Mouse (Mus musculus) CD4-positive, CD25-positive, alpha-beta regulatory T cell, adult 4 months (primary cell): ENCODE data around the gene Pigm. TPM values are rescaled to one million over a fixed set of nuclear protein-coding genes. Genes with fewer than 3 reads are reported as not detected.
A peak's percentile ranks its signal among the peaks of the same experiment; 100 is the strongest.

ENCODE experiments used
- ATAC-seq: one replicate; pipeline ENCODE4 v1.8.0; 2017
- polyA plus RNA-seq, 2 experiments: library from polyadenylated mRNA; unstranded; fragments of 100-300 nt; shearing (Covaris generic); gene quantifications; one replicate each; pipeline ENCODE4 v1.2.1; 2017

Gene Pigm
- 1 to 10 TPM; 3.6 to 6.0 TPM for polyA plus RNA-seq

DNA sequence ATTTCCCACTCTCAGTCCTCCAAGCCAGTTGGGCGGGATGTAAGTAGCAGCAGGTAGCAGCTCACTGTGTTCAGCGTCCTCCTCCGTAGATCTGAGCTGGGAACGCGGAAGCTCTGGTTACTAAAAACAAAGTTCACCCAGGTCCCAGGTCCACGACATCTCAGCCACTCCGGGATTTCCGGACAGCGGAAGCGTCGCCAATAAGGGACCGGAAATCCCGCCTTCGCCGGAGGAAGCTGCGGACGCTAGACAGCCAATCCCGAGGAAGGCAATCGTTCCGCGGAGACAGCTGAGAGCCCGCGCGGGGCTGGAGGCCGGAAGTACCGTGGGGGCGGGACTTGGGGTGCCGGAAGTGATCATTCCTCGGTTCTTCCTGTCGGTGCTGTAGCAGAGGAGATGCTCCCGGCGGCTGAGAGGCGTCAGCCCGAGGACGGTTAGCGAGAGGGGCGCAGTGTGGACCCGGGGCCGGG, at the start of gene Pigm:
Gene Pigm, plus strand, starts transcription at position 349 of the 470 bp plus-strand sequence.
- peak; percentile 93 for ATAC-seq

DNA sequence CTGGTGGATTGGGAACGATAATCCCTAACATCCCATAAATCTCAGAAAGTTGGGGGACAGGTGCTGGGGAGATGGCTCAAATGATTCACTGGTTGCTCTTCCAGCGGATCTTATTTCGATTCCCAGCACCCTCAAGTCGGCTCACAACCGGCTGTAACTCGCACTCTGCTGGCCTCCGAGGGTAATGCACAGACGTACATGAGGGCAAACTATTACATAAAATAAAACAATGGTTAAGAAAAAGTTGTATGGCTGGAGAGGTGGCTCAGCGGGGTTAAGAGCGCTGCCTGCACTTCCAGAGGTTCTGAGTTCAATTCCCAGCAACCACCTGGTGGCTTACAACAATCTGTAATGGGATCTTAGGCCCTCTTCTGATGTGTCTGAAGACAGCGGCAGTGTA, 49.7 kb upstream of the Pigm start:
- ATAC-seq, result no peak

DNA sequence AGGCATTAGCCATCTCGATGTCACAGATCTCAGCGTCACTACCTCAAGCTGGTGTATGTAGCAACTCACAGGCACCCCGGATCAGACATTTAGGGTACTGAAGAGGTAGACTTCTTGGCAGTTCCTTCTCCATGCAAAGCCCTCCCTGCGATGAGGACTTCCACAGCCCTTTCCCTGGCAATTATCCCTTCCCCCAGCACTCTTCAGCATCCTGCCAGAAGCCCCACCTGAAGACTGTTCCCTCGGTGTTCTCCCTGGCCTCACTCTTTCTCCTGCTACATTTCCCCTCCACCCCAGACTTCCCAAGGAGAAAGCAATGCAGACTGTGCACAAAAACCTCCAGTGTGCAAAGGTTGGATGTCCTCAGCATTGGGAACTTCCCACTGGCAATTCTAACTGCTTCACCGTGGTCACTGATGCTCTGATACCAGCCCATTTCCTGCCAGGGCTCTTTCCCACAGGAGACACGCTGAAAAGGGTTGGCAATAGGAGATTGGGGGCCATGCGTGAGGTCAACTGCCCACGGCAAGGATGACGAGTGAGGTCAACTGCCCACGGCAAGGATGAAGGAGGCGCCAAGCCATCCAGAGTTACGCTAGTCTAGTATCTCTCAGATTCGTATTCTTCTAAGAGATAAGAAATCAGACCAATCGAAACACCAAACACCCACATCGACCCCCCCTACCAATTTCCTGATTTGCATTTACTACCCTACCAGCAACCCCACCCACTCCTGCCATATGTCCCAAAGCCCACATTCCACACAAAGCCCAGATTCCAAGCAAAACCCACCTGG, 48.9 kb upstream of the Pigm start:
- no peak for ATAC-seq

DNA sequence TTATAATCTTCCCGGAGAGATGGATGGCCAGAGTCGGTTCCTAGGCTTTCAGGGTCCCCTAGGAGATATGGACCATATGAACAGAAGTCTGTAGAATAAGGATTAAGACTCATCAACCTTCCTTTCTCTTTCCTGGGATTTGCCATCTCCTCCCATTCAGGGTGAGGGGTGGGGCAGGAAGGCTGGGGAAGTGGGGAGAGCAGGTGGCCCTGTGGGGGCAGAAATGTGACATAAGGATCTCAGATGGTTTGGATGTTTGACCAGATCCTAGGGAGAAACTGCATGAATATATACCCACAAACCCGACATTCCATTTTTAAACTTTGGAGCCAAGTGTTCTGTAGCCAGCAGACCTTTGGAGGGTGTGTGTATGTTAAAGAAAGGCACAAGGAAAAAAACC, 48.3 kb upstream of the Pigm start:
- no peak for ATAC-seq

DNA sequence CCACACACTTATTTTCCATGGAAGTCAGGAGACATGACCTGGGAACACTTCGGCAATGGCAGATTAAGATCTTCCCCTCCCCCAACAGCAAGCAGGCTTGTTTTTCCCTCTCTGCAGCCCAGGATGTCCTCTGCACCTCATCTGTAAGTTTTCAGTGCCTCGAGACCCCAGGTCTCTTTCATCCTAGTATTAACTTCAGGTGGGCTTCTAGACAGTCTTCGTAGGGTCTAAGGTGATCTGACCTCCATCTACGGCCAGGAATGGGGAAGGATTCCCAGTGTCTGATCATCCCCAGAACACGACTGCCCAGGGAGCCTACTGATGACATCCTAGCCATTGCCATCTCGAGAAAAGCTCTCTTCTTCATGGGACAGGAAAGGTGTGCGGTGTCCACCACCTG, 47.9 kb upstream of the Pigm start:
- ATAC-seq, result no peak

DNA sequence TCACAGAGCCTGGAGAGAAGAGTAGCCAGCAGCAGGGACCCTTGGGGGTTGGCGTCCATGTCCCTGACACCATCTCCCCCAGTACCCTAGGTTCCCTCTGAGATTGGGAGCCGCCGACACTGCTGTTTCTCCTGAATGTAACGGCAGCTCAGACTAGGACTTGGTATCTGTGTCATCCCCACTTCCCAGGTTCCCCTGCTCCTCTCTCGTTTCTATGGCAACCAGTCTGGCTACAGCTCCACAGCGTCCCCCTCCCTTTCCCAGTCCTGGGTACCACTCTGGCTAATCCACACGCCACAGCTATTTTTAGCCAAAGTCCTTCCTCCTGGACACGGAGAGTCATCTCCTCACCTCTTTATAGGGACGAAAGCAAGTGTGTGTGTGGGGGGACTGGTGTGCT, 47.2 kb upstream of the Pigm start, which contains the start of gene Kcnj9:
Gene Kcnj9, minus strand, starts transcription at position 188 of the 400 bp plus-strand sequence.
- ATAC-seq, result no peak

DNA sequence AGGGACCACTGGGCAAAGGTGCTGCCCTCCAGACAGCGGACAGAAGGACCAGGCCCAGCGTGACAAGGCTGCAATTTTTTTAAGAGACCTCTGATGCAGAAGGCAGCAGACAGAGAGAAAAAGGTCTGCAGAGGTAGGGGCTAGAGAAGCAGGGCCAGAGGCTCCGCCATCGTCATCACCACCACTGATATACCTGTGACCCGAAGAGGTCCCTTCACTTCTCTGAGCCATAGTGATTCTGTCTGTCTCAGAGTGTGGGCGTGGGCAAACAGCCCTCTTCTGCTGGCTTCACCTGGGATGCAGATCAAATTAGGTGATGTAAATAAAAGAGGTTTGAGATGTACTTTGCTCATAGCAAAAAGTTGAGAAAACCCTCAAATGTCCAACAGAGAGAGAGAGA, 46.7 kb upstream of the Pigm start:
- no peak for ATAC-seq

DNA sequence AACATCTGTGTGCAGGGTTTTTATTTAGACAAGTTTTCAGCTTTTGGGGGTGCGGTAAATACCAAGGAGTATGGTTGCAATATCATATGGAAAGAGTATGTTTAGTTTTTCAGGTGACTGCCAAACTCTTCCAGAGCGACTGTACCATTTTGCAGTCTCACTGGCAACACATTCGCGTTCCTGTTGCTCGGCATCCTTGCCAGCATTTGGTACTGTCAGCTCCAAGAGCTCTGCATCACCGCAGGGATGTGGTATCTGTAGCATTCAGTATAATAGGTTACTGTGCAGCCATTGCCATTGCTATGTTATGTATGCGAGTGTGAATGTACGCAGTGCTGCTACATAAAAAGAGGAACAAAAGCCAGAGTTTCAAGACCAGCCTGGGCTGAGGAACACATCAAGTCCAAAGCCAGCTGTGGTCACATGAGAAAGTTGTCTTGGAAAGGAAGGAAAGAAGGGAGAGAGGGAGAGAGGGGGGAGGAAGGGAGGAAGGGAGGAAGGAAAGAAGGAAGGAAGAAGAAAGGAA, 44.9 kb upstream of the Pigm start:
- ATAC-seq, result no peak

DNA sequence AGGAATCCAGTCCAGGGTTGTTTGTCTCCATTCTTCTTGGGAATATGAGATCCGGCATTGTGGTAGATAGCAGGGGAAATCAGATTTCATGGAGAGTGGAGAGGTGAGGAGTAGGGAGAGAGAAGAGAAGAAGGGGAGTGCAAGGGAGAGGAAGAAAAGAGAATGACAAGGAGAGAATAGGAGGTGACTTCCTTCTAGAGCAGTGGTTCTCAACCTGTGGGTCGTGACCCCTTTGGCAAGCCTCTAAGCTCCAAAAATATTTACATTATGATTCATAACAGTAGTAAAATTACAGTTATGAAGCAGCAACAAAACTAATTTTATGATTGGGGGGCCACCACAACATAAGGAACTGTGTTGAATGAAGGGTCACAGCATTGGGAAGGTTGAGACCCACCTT, 43.4 kb upstream of the Pigm start:
- ATAC-seq, result no peak

DNA sequence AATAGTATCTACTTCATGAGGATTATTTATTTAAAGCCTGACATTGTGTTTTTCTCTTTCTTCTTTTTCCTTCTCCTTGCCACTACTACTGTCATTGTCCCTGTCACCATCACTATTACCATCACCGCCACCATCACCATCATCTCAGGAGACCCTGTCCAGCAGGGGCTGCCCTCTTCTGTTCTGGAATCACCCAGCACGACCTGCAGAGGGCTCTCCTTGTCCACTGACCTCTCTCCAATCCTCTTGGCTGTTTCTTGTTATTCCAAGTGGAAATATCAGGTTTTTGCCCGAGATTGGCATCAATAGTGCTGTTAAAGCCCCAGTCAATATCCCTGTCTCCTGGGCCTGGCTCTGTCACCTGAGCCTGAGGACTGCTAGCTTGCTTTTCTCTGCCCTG, 42.8 kb upstream of the Pigm start:
- no peak for ATAC-seq

DNA sequence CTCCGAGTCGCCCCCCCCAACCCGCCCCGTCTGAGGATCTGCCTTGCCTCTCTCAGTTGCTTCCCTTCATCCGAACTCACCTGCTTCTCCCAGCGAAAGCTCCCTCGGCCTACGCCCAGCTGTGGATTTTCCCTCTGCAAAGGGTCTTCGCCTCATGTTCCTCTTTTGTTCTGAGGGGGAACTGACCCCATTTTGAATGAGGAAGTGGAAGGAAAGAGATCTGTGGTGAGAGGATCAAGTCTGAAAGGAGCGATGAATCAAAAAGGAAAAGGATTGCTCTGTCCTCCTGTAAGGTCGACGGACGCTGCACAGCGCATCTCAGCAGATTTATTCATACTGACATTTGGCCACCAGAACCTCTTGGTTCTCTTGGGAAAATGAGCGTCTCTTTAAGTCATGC, 40.5 kb upstream of the Pigm start:
- no peak for ATAC-seq

DNA sequence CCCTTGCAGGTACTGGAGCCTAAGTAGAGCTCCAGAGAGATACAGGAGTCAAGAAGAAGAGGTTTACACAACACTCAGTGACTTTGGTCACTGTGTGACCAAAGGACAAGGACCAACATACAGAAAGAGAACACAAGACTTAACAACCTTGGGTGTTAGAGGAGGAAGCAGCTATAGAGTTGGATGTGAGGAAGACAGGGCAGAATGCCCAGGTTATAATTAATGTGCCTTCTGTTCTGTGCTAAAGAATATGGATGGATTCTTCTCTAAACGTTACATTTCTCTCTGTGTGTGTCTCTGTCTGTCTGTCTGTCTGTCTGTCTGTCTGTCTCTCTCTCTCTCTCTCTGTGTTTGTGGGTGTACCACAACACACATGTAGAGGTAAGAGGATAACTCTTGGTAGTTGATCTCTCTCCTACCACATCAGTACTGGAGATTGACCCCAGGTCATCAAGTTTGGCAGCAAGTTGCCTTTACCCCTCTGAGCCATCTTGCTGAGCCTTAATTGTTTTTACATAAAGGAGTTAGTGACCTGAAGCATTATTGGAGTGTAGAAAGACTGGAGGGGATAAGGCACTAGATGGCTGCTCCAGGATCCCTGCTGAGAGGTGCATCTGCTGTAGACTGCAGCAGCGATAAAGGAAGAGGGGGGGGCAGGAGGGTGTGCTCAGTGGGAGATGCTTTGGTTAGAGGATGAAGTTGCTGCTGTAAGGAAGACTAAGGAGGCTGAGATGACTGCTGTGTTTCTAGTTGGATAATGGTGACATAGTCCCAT, 38.7 kb upstream of the Pigm start:
- ATAC-seq, result no peak

DNA sequence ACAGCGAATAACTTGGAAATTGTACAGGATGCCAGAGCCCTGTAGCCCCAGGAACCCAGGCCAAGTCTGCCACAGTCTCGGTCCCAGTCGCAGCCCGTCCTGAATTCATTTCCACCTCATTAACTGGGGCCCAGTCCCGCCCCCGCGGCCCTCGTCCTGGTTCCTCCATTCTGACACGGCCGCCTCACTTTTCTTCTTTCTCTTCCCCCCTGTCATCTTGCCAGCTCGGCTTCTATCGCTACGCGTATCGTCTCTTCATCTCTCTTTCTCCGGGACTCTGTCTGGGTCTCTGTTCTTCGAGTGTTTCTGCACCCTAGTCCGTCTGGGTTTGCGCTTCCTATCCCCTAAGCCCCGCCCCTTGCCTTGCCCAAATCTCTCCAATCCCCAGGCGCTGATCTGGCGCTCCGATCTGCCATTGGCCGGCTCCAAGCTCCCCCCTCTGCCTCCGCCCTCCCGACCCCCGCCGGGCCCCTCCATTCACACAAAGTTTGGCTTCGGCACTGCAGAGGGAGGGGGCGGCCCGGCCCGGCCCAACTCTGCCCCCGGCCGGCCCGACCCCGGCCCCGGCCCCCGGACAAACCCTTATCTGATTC, 35.5 kb upstream of the Pigm start, which contains the start of gene Kcnj10:
Gene Kcnj10, plus strand, starts transcription at position 482 of the 593 bp plus-strand sequence.
- peak; percentile 90 for ATAC-seq

DNA sequence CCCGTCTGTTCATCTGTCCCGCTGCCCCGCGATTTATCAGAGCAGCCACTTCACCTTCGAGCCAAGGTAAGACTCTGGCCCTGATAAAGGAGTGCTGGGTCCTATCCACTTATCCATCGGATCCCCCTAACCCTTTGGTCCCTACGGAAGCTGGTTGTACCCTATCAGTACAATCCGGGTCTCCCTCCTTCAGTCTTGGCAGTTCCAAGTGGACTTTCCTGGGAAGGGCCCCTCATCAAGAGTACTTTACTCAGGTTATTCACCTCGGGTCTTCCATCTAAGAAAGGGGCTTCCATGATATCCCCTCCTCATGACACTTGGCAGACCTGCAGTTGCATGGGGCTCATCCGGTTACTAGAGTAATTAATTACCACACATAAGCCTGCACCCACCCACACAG, 35.0 kb upstream of the Pigm start:
- no peak for ATAC-seq

DNA sequence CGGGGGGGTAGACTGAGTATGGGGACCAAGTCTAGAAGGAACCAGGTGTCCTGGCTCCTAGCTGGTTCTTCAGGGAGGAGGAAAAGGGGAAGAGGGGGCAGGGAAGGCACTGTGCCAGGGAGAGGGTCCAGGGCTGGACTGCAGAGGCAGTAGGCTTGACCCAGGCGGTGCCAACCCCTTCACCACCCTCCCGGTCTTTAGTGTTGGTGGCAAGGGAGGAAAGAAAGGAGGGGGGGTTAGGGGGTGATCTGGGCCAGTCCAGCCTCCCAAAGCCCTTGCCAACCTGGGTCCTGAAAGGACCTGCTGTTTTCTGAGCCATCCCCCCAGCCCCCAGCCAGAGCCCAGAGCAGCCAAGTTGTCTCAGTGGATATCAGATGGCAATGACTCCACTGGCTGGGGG, 33.6 kb upstream of the Pigm start:
- no peak for ATAC-seq

DNA sequence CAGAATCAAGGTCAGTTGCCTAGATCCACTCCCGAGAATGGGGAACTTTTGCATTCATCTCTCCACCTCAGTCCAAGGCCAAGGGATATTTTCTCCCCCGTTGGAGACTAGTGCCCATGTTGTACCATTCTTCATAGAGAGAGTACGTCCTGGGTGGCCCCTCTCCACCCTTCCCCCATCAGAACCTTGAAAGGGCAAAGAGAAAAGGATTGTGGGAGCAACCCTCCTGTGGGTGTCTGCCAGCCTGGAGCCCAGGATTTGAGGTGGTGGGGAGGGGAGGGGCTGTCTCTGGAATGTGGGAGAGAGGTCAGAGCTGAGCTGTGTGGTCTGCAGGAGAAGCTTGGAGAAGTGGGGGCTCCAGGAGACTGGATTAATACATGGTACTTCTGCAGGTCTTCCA, 32.4 kb upstream of the Pigm start:
- ATAC-seq, result no peak

DNA sequence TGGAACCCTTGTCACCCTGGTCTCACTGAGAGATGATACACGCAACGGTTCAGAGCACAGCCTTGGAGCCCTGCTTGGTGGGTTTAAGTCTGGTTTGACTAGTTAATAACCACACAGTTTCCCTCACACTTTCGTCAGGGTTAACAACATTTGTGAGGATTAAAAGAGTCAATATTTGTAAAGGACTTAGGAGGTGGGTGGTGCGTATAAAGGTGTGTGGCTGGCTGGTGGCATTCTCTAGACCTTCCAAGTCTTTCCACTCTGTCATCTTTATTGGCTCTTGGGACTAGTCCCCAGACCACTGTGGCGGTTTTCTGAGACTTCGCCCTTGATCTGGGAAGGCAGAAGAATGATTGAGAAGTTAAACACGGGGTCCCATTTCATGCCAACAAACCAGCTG, 31.5 kb upstream of the Pigm start:
- no peak for ATAC-seq

DNA sequence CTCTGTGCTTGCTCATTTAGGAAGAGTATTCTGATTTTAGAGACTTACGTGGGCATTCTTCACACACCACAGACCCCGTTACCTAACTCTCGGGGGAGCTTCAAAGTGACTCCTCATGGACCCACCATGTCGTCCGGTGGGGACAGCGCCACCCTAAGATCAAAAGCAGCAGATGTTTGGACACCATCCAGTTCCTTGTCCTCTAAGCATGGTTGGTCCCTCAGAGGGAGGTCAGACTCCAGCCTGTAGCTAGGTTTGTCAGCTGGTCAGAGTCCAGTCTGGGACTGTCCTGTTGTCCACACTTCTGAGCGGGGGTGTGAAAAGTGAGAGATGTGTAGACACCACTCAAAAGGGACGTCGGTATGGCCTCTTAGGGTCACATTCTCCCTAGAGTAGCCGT, 29.6 kb upstream of the Pigm start:
- ATAC-seq, result no peak

DNA sequence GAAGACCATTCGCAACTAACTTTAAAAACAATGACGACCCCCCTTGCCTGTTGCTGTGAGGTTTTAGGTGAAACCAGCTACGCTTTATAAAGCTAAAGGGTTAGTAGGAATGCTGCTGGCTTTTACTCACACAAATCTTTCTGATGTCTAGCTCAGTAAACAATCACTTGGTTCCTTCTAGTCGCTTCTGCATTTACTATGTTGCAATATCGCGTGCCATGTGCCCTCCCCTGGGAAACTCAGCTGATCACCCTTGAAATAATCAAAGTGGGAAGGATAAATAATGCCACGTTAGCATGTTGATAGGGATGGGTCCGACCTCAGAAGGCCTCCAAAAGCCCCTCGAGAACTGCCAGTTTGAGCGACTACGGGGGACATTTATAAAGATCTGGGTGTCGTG, 29.0 kb upstream of the Pigm start:
- no peak for ATAC-seq

DNA sequence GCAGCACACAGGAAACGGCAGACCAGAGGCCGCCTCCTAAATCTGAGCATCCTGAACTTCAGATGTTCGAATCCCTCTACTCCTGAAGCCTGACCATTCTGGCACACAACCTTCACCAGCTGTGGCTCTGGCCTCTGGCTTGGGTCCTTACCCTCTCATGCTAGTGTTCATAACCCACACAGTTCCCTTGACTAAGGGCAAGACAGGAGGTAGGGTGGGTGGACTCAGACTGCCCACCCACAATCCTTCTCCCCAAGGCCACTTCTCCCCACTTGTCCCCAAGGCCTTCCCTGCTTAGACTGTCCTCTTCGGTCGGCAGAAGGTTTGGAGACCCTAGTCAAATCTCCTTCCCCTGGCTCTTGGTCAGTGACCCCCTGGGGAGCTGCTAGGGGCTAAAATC, 26.8 kb upstream of the Pigm start:
- no peak for ATAC-seq

DNA sequence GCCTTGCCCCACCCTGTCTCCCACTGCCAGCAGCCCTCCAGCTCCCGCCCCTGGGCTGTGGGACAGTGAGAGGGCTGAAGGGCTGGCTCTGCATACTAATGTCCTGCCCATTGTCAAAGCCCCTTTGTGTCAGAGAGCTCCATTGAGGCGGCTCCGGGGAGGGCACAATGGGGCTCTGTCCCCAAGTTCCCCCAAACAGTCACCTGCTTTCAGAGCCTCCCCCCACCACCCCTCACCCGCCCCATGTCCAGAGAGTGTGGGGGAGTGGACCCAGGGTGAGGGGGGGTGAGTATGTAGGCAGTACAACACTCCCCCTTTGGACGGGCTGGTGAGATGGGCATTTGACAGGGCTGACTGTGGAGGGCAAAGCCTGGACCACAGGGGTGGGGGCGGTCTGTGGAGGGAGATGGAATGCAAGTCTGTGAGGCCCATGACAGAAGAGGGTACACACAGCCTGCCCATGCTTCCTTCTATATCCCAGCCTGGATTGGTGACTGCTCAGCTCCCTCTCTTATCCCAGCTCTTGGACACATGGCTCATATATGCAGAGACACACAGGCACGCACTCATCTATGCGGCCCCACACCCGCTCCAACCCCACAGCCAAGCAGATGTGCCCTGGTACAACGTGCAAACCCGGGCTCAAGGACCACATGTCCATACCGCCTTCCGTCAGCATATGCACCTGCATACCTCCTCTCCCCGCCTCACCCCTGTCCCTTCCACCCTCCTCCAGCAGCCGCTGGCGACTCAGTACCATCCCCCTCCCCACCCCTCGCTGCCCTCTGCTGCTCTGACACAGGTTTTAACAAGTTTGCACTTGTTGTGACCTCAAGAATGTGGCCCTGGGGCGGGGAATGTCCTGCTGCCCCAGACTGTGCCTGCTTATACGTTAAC, 26.2 kb upstream of the Pigm start:
- ATAC-seq, result no peak

DNA sequence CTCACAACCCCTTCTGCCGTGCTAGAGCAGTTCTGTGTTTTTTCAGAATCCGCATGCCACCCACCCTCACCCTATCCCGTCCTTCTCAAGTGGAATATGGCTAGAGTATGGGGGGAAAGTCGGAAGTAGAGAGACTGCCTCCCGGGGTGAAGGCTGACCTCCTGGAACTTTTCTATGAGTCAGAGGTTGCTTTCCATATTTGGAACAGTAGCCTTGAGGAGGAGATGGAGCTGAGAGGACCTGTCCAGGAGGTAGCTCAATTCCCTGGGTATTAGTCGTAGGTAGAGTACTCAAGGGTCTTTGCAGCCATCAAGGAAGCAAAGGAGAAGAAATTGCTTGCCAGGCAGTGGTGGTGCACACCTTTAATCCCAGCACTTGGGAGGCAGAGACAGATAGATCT, 24.3 kb upstream of the Pigm start:
- no peak for ATAC-seq
